Mouse (Mus musculus) adrenal gland, postnatal 4 days (tissue): ENCODE data around the gene Izumo1. TPM values are rescaled to one million over a fixed set of nuclear protein-coding genes. Genes with fewer than 3 reads are reported as not detected.
"Not testable (repeated sequence)": the region's sequence is repeated elsewhere in the genome, so short reads cannot be mapped to it uniquely, and the experiment has no call there.

Source experiments
- DNase-seq, 2 experiments: peaks; one replicate each; pipeline ENCODE4 v3.0.0; 2021 to 2022; ENCODE audit warnings: low spot score in 2 of 2, mixed read lengths in 2 of 2
- total RNA-seq, 2 experiments: library from RNA; stranded (reverse); gene quantifications; 2 replicates each; pipeline ENCODE4 v1.2.3; 2021

Gene Izumo1
- total RNA-seq, 2 experiments from 2014 or later: 0.54 to 1.1 TPM

GRCm38 (mm10) chr7:45641391-45642040 lies 19.9 kb downstream of the Izumo1 start:
- DNase-seq: no peak

GRCm38 (mm10) chr7:45642083-45642482 lies 20.5 kb downstream of the Izumo1 start:
- no peak for DNase-seq

GRCm38 (mm10) chr7:45642503-45643255 lies 21.1 kb downstream of the Izumo1 start:
- no peak for DNase-seq

GRCm38 (mm10) chr7:45643441-45644178 lies 22.0 kb downstream of the Izumo1 start:
- peak; percentile 78 to 87 for DNase-seq

- DNase-seq: no peak
These were observed 22.6 kb downstream of the Izumo1 start for GRCm38 (mm10) chr7:45644183-45644582.

GRCm38 (mm10) chr7:45644872-45645590 lies 23.4 kb downstream of the Izumo1 start:
- no peak for DNase-seq

GRCm38 (mm10) chr7:45645591-45645971 lies 24.0 kb downstream of the Izumo1 start:
- no peak for DNase-seq

GRCm38 (mm10) chr7:45646671-45647070 lies 25.1 kb downstream of the Izumo1 start:
- DNase-seq: no peak

- no peak for DNase-seq
These were observed 27.7 kb downstream of the Izumo1 start for GRCm38 (mm10) chr7:45649351-45649750.

- DNase-seq: not testable (repeated sequence)
These were observed 28.9 kb downstream of the Izumo1 start for GRCm38 (mm10) chr7:45650484-45650883.

GRCm38 (mm10) chr7:45654424-45655047 lies 32.9 kb downstream of the Izumo1 start:
- DNase-seq: no peak

- DNase-seq: no peak
These were observed 39.3 kb downstream of the Izumo1 start for GRCm38 (mm10) chr7:45660746-45661478.

- DNase-seq: not testable (repeated sequence)
These were observed 40.1 kb downstream of the Izumo1 start for GRCm38 (mm10) chr7:45661702-45662101.

GRCm38 (mm10) chr7:45665303-45666138 lies 43.9 kb downstream of the Izumo1 start:
- DNase-seq: no peak

GRCm38 (mm10) chr7:45666161-45666560 lies 44.5 kb downstream of the Izumo1 start, which contains the start of gene Fut2:
Gene Fut2 (minus strand): TSS chr7:45666394.
- no peak for DNase-seq

GRCm38 (mm10) chr7:45667761-45668160 lies 46.1 kb downstream of the Izumo1 start:
- DNase-seq: no peak

GRCm38 (mm10) chr7:45668921-45669320 lies 47.3 kb downstream of the Izumo1 start:
- no peak for DNase-seq

- no peak for DNase-seq
These were observed 56.1 kb downstream of the Izumo1 start for GRCm38 (mm10) chr7:45677627-45678295.
